Mouse (Mus musculus): Measurements from ENCODE around the gene 2810004N23Rik.

2810004N23Rik gene

DNA sequence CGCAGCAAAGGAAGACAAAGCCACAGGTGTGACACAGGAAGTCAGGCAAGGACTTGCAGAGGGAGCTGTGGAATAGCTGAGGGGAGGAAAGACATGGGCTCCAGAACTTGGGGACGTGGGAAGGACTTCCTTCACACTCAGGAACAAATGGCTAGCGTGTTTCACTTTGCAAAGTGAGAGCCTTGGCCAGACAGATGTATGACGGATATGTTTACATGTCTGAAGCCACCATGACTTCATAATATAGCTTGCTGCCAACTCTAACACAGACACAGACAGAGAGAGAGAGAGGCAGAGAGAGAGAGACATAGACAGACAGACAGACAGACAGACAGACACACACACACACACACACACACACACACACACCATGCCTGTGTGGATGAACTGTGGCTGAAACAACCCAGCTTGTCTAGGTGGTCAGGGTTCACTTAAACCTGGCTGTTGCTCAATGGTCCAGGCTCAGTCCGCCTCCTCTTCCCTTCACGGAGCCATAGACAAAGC is 43.3 kb downstream of the 2810004N23Rik start:
- DNase-seq = no peak

DNA sequence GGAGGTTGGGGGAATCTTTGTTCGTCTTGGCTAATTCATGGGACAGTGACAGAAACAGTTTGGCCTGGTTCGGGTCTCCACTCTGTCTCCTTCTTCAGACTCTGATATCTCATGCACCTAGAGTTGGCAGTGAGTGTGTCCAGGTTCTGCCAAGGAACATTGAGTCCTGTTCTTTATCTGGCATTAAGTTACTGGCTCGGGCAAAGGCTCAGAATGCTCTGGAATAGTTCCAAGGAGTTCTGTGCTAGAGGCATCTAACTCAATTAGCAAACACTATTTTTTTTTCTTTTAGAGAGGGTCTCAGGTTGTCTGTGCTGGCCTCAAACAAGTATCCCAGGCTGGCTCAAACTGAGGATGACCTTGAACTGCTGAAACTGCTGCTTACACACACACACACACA is 45.6 kb downstream of the 2810004N23Rik start:
- no peak for DNase-seq

DNA sequence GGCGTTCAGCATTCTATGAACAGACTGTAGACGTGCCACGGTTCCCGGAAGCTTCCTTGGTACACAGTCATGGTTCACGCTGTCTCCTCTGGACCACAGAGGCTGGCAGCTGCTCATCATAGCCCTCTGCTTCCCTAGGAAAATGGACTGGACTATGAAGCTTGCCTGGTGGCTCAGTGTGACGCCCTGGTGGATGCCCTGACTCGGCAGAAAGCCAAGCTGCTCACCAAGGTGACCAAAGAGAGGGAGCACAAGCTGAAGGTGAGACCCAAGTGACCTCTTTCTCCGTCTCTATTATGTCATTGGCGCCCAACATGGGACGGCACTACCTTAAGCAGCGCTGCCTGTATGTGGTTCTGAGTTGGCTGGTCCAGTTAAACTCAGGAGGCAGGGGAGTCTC is 46.1 kb downstream of the 2810004N23Rik start:
- no peak for DNase-seq

DNA sequence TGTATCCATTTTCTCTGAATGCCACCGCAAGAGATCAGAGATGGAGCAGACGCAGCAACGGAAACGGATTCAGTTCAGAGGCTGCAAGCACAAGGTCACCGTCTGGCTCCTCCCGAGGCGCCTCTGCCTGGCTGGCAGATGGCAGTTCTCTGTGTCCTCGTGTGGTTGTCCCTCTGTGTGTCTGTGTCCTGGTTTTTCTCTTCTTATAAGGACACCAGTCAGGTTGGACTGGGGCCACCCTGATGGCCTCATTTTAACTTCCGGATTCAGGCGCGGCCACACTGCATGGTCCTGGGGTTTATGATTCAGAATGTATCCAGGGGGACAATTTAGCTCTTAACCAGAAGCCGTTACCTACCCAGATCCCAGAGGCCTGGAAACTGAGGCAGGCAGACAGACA is 47.0 kb downstream of the 2810004N23Rik start:
- no peak for DNase-seq

DNA sequence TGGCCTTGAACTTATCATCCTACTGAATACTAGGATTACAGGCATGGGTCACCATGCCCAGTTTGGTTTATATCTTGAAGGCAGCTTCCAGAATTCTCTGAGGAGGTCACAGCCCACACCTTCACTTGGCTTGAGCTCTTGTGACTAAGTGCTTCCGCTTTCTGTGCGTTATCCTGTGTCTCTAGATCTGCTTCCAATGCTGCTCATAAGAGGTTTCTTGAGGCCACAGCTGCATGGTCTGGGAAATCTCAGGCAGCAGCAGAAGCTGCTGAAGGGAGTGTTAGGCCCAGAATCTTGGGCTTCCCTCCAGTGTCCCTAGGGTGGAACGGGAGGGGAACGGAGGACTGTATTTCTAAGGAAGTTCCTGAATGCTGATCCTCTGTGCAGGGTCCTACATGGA is 49.6 kb downstream of the 2810004N23Rik start:
- no peak for DNase-seq

DNA sequence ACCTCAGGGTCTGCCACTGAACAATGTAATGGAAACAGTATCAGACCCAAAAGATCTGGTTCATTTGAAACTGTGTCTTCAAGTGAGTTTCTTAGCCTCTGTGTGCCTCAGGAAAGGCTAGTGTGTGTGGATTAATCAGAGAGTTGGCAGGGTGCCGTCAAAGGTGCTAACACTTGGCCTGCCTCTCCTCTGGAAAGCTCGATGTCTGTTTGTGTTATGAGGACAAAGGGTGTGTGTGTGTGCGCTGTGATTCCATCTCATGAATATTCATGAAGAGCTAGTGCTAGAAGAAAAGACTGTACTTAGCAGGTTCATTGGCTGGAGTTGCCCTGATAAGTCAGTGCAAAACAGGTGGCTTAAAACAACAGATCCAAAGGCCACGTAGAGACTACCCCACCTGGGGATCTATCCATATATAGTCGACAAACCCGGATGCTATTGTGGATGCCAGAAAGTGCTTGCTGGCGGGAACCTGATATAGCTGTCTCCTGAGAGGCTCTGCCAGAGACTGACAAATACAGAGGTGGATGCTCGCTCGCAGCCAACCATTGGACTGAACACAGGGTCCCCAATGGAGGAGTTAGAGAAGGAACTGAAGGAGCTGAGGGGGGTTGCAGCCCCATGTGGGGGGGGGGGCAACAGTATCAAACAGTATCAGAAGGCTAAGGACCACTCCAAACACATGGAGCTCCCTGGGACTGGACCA is 52.1 kb downstream of the 2810004N23Rik start:
- DNase-seq = no peak

DNA sequence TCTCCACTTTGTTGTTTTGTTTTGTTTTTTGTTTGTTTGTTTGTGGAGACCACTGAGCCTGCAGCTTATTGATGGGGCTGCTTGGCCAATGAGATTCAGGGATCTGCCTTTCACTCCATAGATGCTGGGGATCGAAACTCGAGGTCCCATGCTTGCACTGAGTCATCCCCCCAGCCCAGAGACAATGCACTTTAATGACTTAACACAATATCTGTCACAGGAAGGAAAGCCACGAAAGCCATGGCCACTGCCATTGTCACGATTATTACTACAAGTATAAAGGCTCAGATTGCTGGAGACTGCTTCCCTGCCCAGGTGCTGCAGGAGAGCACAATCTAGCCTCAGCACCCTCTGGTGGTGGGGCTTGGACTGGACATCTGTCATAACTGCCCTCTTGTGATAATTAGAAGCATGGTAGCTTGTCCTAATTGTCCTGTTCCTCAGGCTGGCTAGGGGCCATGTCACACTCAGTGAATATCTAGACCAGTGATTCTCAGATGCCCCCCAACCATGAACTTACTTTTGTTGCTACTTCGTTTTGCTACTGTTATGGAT is 52.8 kb downstream of the 2810004N23Rik start:
- DNase-seq = peak; percentile 18 to 39

DNA sequence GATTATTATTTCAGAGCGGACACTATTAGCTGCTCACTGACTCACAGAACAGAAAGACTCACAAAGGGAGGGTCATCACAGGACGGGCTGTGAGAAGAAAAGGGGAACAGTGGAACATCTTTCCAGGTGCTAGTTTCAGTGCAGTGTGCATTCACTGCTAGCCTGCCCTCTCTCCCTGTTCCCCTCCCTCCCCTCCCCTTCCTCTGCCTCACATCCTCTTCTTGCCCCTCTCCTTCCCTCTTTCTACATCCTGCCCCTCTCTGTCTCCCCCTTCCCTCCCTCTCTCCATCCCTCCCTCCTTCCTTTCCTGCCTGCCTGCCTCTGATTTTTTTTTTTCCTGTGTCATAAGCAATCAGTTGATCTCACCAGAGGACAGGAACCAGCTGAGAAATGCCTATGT is 53.5 kb downstream of the 2810004N23Rik start:
- DNase-seq = no peak

DNA sequence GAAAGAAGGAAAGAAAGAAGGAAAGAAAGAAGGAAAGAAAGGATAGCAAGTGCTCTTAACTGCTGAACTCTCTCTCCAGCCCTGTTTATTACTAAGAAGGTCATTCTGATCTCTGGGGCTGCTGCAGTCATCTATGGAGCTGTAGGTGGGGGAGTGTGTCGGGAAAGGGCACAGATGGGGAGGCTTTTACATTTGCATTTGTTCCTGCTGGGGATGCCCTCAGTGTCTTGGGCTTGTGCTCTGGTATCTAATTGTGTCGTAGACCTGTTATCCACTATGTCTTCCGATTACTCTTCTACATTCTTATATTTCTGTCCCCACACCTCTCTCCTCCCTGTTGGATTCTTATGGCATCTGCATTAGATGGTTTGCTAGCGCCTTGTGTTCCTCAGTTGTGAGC is 56.9 kb downstream of the 2810004N23Rik start:
- DNase-seq = no peak

DNA sequence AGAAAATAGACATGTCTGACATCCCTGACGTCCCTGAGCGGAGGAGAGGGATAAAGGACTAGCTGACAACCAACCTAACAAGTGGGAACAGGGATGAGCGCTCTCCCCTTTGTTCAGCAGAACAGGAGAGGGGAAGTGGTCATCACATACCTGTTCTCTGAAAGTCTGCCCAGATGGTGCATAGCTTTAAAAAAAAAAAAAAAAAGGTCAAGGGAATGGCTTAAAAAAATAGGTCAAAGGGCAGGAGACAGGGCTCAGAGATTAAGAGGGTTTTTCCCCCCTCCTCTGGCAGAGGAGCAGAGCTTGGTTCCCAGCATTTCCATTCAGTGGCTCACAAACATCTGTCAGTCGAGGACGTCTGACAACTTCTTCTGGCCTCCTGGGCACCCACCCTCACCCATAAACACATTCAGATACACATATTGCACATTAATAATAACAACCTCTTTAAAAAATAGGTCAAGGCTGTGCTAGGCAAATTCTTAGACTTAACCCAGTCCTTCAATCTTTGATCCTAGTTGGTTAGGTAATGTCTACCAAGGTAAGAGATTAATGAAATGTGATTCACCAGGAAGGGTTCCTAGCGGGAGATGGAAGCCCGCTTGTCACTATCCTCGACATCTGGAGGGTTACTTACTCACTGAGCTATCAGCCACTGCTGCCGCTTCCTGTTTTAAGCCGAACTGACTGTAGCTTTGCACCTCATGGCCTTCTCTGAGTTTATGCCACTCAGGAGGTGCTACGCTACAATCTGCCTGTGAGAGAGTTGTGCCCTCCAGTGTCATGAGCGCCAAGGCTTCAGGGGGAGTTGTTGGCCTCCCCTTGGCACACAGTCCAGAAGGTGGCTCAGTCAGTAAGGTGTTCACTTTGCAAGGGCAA is 58.9 kb downstream of the 2810004N23Rik start:
- DNase-seq = no peak

DNA sequence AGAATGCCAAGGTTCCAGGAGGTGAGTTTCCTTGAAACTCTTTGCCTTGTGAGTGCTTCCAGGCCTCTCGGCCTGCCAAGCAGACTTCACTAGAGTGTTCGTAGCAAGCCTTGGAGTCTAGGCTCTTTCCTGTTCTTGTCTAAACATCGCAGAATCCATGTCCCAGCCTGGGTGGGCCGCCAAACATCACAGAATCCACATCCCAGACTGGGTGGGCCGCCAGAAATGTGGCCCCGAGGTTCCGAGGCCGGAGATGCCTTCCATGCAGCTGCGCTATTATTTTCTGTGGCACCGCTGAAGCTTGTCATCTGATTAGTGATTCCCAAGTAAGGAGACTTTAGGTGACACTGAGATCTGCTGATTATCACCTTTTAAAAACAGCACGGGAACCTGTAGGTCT is 62.4 kb downstream of the 2810004N23Rik start:
- DNase-seq = no peak

DNA sequence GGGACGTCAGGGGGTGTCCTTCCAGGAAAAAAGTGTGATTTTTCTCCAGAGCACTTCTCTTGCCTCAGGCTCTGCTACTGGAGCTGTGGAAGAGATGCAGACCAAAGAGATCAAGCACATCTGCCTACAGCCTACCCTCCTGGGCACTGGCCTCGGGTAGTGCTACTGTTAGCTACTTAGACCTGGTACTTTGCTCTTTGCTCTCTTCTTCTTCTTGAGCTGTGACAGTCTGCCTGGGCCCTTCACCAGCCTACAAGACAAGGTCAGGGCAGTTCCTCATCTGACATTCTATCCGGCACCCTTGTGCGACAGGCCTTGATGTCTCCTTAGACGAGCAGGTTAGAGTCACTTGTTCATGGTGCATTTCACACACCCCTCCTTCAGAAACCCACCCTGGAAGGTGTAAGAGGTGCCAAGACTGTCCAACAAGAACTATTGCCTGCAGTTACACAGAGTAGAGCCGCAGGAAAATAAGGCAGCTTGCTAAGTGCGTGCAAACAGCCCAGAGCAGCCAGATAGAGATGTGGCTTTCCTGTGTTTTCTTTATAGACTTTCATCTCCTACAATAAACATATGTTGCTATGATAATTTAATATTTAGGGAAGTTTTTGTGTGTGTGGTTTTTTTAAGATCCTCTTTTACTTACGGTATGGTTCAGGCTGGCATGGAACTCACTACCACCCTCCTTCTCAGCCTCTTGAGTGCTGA is 67.0 kb downstream of the 2810004N23Rik start:
- no peak for DNase-seq

DNA sequence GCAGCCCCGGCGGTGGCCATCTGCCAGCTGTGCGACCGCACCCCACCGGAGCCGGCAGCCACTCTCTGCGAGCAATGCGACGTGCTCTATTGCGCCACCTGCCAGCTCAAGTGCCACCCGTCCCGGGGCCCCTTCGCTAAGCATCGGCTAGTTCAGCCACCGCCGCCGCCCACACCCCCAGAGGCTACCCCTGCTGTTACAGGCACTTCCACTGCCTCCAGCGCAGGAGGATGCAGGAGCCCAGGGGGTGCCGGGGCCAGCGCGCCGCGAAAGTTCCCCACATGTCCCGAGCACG is 68.5 kb downstream of the 2810004N23Rik start:
- peak; percentile 36 to 47 for DNase-seq

DNA sequence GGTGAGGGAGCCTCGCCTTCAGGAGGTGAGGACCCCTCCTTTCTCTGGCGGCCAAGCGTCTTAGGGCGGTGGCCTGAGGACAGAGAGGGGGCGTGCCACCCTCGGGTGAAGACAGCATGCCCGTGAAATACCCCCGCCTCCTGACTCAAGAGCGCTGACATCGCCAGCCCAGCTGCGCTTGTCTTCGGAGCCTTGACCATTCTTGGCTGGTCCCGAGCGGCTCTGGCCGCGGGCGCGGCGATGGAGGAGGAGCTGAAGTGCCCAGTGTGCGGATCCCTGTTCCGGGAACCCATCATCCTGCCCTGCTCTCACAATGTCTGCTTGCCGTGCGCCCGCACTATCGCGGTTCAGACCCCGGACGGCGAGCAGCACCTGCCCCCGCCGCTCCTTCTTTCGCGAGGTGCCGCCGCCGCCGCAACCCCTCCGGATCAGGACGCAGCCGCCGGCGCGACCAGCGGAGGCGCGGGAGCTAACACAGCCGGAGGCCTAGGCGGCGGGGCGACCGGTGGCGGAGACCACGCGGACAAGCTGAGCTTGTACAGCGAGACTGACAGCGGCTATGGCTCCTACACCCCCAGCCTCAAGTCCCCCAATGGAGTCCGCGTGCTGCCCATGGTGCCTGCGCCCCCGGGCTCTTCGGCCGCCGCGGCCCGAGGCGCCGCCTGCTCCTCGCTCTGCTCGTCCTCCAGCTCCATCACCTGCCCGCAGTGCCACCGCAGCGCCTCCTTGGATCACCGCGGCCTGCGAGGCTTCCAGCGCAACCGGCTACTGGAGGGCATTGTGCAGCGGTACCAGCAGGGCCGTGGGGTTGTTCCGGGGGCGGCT is 69.0 kb downstream of the 2810004N23Rik start:
- peak in 1 of 2 experiments; percentile 6 for DNase-seq

DNA sequence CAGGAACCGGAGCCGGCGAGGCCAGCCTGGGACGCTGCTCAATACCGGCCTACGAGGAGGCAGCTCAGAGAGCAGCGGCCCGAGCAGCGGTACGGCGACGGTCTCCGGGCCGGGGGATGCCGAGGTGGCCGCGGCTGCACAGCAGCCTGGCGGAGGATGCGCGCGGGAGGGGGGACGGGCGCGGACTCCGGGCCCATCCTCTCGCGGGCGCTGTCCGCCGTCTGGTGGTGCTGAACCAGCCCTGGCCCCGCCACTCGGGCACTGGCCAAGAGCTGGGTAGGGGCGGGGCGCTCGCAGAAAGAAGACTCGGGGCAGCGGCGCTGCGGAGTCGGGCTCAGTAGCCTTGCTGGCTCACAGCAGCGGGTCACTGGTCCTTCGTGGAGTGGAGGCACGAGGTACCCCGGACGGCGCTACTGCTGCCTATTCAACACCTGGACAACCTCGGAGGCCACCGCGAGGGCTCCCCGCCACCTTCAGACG is 69.7 kb downstream of the 2810004N23Rik start:
- DNase-seq = peak; percentile 82

DNA sequence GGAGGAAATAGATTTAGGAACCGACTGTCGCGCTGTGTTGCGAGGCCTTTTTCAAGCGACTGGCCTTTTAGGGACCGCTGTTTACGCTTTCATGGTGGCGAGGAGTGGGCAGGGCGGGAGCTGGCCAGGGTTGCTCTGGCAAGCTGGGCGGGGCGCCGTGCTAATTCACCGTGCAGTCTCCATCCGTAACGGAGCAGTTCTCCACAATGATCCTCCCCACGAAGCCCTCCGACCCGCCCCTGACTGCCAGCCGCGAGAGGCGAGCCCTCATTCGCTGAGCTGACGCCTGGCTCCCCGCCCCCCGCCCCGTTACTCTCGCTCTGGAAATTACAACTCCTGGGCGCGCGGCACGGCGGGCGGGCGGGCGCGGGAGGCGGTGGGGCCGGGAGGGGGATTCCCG is 70.2 kb downstream of the 2810004N23Rik start, which contains the start of gene Trim67:
Gene Trim67 (plus strand): TSS at position 385 of the 400 bp plus-strand sequence.
- DNase-seq = no peak

DNA sequence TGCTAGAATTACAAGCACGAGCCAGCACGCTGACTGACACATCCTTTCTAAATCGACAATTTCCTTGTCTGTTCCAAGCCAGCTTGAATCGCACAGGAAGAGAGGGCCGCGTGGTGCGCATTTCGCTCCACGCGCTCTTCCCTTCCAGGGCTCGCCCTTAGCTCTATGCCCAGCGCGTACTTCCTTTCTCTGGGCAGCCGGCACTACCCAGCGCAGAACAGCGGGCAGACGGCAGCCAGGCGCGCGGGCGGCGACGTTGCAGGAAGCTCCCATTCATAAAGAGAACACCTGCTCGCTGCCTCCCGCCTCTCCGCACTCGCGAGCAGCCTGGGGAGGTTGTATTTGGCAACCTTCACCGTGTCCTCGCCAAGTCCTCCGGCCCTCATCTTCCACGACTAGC is 70.7 kb downstream of the 2810004N23Rik start:
- no peak for DNase-seq

DNA sequence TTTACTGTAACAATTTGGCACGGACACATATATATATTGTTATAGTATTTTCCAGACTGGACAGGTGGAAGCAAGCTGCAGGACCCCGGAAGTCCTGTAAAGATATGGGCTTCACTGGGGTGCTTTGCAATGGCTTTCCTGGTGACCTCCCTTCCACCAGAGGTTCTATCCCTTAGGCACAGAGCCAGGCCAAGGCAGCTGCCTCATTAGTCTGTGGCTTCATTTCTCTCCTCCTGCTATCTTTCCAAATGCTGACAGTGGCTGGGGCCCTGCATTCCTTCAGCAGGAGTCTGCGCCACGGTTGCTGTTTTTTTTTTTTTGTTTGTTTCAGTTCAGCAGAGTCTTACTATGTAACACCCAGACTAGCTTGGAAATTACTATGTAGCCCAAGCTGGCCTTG is 71.2 kb downstream of the 2810004N23Rik start:
- DNase-seq = no peak

DNA sequence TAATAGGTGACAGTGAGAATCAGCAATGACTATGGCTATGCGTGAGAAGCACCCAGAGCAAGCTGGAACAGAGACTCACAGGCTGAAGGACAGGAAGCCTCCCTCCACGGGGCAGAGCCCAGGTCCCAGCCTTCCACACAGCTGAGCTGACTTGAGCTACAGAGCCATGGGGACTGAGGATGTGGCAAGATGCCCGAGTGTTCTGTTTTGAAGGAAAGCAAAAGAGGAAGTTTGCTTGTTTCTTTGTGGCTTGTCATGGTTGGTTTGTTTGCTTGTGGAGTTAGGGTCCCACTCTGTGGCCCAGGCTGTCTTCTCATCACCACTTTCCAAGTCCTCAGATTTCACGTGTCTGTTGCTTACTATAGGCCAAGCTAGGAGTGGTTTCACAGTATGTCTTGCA is 72.2 kb downstream of the 2810004N23Rik start:
- DNase-seq = no peak
